Mouse (Mus musculus): ENCODE measurements around the gene Prr18.

DNA sequence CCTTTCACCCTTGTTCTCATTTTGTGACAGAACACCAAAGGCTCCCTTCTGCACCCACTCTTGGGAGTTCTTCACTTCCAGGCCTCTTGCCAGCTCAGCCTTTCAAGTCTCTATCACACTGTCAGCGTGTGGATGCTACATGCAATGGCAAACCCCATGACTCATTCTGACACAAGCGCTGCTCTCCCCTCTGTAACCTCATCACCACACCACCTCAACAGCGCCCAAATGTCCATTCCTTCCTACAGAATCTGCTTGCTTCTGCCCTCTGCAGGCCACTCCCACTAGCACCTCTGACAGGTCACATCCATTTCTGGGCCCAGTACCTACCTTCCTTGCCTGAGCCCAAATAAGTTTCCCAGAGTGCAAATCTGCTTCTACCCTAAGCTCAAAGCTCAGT lies 31.5 kb upstream of the Prr18 start:
- TF ChIP-seq CEBPB (IDR thresholded peaks at IDR 0.05; ENCODE audit: low read depth) (no peak), CTCF (IDR thresholded peaks at IDR 0.05; ENCODE audit: control insufficient read depth, insufficient read depth, insufficient read length) (no peak)

All from C2C12 (cell line).